Mouse (Mus musculus) cerebellum, adult 9-11 months (tissue): ENCODE measurements at regions not wholly inside any gene's neighbourhood (a gene's known extent, or its start where the extent isn't known, plus 50 kb on each side); places are given as distances from the start of the nearest gene placed in this dataset.

Source experiments
- DNase-seq: peaks from one replicate; pipeline ENCODE4 v3.0.0; 2022

DNA sequence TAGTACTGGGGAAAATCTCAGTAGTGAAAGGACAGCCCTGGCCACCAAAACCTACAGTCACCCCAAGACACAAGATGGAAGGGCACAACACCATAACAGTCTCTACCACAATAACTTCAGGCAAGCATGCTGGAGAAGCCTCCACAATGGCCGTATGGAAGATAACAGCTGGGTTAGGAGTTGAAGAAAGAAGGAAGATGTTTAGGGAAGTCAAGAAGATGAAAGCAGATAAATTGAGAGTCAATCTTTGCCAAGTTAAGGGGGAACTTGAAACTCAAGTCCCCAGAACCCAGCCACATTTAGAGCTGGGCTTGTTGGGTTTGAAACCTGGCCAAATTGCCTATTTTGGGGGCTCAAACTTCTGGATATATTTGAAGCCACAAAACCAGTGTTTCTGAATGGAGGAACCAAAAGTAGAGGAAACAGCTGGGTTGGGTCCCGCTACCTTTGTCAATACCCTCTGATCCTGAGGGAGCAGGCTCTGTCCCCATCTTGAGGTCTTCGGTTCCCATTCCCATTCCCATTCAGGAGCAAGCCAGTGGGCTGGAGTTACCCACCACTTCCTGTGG lies 147.8 kb downstream of the Cdc5l start:
- DNase-seq: no peak

DNA sequence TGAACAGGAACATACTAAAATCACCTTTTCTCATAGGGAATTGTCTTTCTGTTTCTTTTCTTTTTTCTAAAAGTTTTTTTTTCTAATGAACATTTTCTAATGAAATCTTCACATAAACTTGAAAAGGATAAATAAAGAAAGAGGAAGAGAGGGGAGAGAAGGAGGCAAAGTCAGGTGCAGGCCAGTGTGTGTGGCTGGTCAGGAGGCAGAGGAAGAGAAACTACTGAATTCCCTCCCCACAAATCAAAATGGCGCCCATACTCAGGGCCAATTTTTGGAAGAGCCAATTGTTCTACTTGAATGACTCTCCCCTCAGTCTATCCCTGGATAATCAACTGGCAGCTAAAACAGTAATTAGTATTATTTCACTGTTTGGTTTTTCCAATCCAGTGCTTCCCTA lies 152.0 kb downstream of the Cdc5l start:
- no peak for DNase-seq

DNA sequence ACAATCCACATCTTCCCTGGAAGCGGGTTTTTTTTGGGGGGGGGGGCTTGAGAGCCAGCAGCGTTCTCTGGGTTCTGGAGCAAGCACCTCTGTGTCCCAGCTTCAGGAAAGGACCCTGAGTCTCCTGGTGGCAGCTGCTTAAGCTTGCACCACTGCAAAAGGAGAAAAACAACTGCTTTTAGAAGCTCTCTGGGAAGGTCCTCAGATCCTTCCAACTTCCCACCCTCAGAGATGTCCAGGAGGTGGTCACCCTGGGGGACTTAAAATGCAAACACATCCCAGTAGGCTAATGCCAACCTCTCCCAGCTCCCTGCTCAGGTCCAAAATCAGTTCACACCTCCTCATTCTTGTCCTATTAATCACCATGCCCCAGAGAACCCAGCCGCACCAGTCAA lies 153.7 kb downstream of the Cdc5l start:
- no peak for DNase-seq

DNA sequence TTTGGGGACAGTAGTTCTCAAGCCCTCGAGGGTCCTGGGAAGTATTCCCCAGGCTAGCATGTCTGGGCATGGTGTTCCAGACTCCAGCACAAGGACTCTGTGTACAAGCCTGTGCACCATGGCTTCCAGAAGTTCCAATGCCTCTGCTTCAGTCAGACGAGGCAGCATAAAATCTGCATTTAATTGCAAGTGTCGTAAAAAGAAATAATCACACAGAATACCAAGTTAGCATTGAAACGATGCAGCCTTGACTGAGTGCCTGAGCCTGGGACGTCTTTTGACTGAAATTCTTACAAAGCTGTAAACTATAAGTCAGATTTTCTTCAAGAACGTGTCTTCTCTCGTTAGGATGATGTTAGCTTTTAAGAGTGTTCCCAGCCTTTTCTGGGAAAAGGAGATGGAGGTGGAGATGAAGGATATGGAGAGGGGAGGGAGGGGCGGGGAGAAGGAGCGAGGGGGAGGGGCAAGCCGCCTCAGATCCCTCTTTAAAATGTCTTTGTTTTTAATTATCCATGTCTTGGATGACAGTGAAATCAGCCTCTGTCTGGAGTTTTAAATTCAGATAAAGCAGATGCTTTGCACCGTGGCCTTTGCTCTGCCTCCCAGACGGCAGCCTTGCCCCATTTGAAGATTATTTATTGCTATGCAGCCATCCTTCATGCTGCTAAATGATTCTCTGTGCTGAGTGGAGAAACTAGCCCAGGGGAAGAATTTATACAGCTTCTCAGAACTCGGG lies 154.3 kb downstream of the Cdc5l start:
- no peak for DNase-seq

DNA sequence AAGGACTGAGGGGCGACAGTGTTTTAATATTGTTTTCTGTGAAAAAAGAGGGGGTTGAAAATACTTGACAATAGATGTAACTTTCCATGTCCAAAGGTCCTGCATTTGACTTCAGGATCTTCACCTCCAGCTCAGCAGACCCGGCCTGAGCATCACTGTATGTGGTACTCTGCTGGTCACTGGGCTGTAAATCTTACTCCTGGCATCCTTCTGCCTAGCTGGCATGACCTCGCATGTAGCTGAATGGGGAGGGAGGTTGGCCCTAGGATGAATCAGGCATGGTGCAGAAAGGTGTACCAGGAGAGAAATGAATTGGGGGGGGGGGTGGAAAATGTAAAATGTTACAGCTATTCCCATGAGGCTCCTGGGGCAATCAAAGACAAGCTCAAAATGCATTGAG lies 156.0 kb downstream of the Cdc5l start:
- DNase-seq: peak; percentile 69

DNA sequence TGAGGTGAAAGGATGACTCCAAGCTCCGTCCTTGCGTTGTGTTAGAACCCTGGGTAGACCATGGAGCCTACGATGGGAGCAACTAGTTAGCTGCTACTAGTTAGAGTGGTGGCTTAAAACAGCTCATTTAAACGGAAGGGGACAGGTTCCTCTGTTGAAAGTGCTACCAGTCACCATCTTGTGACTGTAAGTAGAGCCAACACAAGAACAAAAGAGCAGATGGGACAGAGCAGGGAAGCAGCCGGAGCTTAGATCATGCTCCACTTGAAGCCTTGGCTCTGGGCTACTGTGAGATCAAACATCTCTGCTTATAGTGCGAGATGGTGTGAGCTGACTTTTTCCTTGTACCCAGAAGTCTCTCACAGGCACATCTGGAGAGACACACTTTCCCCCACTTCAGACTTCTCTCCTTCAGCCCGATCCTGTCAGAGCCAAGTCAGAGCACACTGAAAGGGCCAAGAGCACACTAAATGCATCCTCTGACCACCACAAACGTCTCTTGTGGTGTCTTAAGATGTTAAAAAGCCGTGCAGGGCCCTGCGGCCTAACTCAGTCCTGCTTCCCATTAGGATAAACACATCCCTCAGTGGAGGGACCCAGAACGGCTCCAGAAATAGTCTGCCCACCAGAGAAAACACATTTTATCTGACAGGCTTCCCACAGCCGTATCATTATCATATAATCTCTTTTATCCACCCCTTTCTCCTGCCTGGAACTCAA lies 156.7 kb downstream of the Cdc5l start:
- peak; percentile 68 for DNase-seq

DNA sequence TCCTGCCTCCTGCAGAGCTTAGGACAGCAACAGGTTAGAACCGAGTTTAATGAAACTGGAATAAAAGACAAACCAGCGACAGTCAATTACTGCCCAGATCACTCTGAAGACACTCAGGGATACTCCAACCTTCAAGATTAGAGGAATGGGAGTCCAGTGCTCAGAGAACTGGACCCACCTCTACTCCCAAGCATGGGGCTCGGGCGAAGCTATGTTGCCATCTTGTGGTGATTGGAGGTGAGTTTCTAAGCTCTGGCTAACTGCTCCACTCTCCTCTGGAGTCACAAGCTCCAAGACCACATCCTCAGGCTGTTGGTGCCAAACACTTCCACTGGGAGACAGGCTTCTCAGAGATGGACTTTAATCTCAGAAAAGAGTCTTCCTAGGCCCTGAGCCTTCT lies 158.6 kb downstream of the Cdc5l start:
- DNase-seq: no peak

DNA sequence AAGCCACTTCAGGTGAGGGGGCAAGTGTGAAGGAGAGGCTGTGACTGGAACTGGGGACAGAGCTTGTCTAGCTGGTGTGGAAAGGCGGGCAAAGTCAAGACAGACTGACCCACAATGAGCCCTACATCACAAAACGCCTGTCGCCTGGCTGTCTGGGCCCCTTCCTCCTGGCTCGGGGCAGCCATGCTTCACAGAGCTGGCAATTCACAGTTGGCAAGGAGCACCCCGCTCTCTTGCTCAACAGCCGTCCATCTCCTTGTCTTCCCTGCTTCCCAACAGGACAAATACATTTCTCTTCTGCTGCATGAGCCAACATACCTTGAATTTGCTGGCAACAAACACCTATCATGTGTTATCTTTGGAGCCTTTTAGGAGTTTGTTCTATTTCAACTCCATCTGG lies 166.8 kb downstream of the Cdc5l start:
- DNase-seq: peak; percentile 9

DNA sequence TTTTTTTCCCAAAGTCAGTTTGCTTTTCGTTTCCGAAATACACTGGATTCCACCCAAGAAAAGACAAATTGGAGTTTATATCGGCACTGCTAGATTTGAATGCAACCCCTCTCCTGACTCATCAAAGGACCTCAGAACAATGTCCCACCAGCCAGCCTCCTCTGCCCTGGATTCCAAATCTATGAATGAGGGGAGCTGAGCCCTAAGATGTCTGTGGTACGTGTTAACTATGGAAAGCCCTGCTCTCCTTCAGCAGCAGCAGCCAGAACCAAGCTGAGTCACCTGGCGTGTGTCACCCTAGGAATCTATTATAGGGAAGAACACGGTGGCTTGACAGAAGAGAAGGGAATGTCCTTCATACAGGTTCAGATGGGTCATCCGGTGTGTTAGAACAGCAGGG lies 167.9 kb downstream of the Cdc5l start:
- no peak for DNase-seq

DNA sequence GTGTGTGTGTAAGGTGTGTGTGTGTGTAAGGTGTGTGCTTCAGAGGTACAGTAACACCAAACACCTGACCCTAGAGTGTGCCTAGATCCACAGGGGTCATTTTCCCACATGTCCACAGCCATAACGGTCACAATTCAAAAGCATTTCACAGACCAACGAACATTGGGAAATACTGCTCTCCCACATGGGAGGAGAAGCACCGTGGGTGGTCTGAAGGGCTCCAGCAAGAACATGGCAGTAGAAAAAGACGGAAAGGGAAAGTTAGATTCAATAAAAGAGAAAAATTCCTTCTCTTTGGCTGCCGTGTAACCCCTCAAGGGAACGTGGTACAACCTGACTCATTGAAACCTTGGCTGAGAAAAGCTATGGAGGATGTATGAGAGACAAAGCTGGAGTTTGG lies 169.1 kb downstream of the Cdc5l start:
- DNase-seq: no peak

DNA sequence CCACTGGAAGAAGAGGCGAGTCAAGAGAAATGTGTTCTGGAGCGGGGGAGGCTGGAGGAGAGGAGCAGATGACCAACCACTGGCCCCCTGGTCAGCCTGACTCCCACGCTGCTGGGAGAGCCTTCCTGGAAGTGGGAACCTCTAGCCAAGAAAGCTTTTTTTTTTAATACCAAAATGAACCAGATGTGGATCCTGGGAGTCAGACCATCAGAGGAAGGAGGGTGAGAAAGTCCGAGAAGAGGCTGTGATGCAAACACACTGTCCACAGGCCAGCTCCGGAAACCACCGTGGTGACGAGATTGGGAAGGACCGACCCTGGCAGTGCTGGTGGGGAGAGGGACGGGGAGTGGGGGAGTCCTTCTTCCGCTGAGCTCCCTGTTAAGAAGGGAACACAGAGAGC lies 173.1 kb downstream of the Cdc5l start:
- no peak for DNase-seq

DNA sequence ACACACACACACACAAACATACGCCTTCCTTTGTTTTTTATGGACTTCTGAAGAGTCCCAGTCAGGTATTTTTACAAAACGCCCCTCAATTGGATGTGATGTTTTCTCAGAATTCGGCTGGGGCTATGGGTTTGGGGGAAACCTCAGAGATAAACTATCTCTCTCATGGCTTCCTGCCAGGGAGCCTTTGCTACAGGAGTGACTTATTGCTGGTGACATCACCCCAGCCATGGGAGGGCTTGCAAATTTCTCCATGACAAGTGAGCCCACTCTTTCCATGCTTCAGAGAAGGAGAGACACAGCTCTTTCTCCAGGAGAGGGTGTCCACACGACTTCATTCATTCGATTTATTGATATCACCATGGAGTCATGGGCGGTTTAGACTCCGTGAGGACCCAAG lies 175.5 kb downstream of the Cdc5l start:
- no peak for DNase-seq

DNA sequence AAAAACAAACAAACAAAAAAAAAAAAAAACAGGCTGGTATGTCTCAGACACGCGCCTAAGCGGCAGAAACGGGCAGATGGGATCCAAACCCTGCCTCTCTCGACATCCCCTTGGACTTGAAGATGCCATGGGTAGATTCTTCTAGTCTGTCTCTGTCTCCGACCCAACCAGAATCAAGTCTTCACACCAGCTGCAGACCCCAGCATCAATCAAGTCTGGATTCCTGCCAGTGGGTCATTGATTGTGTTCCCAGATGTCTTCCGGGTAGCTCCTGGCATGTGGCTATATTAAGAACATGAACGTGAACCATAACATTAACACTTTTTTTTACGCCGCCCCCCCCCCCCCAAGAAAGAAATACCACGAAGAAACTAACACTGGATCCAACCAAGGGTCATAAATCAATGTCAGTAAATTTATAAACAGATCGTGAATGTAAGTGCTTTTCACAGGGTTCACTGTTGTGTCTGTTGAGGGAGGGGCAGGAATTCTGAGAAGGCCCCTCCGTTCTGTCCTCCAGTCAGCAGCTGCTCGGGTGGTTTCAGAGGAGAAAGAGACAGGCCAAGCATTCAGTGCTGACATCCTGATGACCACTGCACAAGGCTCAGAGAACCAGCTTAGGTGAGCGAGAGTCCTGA lies 180.8 kb downstream of the Cdc5l start:
- no peak for DNase-seq

DNA sequence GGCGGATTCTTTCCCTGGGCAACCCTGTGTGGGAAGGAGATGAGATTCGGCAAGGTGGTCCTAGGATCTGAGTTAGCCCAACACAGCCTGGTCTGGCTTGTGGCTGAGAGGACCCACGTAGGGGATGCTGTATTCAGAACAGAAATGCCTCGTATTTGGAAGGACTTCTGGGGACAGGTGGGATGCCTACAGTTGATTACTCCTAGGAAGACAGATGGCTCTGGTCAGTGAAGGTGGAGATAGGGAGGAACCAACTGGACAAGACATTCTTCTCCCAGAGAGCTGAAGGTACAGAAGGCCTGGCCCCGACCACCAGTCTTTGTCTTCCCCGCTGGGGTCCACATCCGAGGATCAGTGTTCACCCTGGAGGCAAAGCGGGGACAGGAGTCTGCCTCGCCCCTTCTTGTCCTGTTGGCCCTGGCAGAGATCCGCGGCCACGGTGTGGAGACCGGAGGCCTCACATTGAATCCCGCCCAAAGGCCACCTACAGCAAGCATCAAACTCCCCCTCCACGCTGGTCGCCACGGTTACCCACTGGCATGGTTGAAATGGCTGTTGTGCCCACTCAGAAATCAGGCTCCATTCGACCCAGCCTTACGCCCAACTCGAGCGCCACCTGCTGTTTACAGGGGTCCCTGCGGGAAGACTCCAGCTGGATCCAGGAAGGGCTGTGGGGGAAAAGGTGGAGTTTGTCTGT lies 182.4 kb downstream of the Cdc5l start:
- peak; percentile 67 for DNase-seq

DNA sequence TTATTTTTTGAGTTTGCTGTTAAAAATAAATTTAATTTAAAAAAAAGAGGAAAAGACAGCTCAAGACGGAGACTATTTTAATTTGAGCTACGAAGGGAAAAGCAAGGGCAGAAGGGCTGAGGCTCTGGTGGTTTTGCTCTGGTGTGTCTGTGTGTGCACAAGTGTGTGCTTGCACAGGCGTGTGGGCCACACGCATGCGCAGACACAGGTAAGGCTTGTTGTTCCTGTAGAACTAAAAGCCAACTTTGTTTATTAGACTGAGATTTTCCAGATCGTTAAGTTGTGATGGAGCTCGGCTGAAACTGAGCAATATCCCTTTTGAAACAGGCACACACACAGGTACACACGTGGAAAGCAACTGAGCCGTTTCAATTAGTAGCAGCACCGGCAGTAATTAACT lies 183.1 kb downstream of the Cdc5l start:
- DNase-seq: no peak

DNA sequence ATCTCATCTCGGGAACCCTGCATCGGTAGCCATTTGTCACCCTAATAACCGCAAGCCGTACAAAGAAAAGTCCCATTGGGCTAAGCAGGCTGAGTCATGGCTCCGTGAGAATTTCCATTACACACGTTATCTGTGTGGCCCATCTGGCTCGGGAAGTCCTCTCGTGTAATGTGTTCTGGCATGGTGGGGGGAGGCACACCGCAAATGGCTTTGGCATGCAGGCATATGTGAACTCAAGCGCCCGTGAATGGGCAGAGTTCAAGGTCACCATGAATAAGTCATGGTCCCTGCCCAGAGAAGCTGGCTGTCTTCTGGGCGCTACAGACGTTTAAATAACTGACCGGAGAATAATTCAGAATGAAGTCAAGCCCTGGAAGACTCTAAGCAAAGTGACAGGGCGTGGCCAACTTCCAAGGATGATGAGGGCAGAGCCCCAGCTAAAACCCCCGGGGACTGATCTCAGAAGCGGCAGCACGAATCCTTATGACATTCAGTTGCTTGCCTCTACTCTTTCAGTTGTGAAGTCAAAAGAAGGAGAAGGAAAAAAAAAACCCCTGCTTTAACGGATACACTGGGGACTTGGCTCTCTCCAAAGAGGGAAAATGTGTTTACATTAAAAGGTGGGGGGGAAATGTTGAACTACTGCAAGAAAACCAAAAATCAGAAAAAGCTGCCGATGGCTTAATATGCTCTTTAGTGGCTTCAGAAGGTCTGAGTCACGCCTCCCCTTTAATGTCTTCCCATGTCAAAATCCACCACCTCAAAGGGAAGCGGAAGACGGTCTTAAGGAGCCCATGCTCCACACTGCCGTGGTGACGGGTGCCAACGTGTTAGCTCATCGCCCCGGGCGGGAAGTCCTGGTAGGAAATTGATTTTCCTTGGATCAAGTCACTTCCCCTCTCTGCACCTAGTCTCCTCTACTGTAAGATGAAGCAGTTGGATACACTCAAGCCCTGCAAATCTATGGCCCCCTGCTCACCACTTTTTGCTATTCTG lies 186.1 kb downstream of the Cdc5l start:
- DNase-seq: no peak

DNA sequence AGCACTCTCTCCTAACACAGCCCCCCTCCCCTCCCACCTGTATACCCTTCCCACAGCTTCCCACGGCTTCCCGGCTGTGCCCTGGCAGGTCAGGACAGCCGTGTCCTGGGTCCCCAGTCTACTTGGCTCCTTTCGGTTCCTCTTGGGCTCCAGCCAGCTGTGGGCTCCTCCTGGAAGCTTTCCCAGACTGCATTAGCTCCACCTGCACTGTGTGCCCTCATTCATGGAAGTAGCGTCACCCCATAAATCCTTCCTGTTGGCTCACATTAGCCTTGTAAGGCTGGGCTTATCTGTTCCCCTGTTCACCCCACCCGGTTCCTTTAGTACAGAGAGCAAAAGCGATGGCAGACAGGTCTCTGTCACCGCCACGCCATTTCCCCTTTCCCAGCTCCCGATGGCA lies 188.7 kb downstream of the Cdc5l start:
- peak; percentile 30 for DNase-seq

DNA sequence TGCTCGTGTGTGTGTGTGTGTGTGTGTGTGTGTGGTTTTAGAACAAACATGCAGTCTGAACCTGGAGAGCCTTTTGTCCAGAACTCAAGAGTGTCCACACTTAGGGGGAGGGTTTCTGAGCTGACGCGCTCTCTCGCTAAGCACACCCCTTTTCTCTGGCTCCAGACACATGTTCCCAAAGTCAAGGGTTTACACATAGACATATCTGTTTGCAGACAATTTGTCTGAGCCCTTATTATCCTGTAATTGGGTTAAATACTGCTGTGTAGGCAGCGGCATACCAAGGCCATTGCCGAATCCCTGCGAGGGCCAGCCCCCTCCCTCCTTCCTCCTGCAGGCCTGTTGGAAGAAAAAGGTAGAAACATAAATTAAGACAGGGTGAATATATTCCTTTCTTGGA lies 190.4 kb downstream of the Cdc5l start:
- no peak for DNase-seq

DNA sequence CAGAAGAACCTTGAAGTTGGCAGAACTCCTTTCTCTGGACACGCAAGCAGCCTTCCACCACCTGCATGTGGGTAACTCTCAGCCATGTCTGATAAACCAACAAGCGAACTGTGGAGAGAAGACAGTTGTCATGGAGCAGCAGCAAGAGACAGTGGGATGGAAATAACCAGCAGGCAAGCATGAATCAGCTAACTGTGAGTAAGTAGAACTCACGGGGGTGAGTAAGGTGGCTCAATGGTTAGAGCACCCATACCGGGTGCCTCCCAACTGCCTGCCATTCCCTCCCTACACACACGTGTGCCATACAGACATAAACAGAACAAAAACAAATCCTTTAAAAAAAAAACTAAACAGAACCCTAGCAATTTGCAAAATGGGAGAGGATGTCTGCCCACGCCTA lies 191.5 kb downstream of the Cdc5l start:
- no peak for DNase-seq

DNA sequence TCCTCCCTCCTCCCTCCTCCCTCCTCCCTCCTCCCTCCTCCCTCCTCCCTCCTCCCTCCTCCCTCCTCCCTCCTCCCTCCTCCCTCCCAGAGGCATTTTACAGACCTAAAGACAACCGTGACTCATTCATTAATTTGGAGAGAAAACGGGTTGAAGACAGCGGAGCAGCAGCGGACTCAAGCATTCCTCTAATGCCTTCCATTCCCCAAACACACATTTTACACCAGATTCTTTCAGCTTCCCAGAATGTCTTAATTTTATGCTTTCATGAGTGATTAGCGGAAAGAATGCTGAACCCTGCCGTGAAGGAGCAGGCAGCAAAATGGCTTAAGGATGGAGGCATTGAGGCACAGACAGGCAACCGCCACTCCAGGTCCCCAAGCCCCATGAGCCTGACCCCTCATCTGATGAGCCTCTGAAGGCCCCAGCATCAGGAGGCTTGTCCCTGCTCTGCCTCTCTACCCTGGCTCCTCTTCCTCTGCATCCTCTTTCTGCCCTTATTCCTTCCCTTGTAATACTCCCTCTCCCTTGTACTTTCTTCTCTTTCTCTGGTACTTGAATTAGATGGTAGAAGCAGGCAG lies 192.5 kb downstream of the Cdc5l start:
- no peak for DNase-seq

DNA sequence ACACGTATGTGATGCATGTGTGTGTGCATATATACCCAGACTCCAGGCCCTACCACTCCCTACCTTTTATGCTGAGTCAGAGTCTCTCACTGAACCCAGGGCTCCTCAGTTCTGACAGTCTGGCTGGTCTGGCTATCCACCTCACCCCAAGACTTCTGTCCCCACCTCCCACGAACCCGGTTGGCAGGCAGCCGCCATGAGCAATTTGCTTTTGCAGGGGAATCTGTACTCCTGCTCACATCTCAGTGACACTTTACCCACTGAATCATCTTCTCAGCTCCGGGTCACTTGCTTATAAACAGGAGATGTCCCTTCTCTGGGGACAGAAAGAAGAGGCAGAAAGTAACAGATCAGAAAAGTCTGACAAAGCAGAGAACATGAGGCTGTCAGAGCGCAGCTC lies 193.0 kb downstream of the Cdc5l start:
- DNase-seq: no peak

DNA sequence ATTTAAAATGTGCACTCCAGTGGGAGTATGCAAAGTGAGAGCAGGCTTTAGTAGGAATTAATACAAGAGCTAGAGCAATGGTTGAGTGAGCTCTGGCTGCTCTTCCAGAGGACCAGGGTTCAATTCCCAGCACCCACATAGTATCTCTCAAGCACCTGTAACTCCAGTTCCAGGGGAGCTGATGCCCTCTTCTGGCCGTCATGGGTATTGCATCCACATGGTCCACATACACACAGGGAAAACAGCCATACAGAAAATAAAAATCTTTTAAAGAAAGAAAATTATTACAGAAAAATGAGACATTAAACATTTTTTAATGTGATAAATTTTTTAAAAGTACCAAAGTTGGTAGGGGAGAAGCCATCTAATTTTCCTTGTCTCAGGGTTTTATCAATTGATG lies 196.3 kb downstream of the Cdc5l start:
- no peak for DNase-seq
